ENCODE assay signal across 15 mouse cellular contexts in the genomic region with DNA sequence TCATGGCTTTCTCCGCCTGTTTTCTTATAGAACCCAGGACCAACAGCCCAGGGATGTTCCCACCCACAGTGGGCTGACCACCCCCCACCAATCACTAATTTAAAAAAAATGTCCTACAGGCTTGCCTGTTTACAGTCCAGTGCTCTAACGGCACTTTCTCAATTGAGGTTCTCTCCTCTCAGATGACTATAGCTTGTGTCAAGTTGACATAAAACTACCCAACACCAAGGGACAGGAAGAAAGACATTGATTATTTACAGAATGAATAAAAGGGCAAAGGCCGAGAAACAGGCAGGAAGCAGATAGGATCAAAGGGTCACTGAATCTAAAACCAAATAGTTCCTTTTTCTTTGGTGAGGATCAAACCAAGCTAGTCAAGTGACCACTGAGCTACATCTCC. TPM values are rescaled to one million over a fixed set of nuclear protein-coding genes. Genes with fewer than 3 reads are reported as not detected.
A peak's percentile ranks its signal among the peaks of the same experiment; 100 is the strongest.
DNase-seq lines count a peak whose midpoint lies in the region; ATAC-seq and TF ChIP-seq lines count a peak whose summit lies in the region.
"Had no signal": no experiment of that assay in that cellular context is flagged by ENCODE, and none has a peak within 500 bp of the region (broad histone marks: within the 10 kb centered on the region; RNA-seq: fewer than 3 reads in every experiment).

No protein-coding gene starts in this region.

- TF ChIP-seq POLR2A in heart, adult 2 months (IDR thresholded peaks at IDR 0.05; ENCODE audit: insufficient read depth, low read depth, low read length): no peak
- TF ChIP-seq POLR2A in limb, embryonic 14.5 days (IDR thresholded peaks at IDR 0.05; ENCODE audit: borderline replicate concordance, extremely low read depth, insufficient read depth, insufficient read length): no peak

- H3K4me1 ChIP-seq in heart, embryonic 13.5 days: peaks cover 48% of the 10 kb centered on the region
- peaks cover 5% of the 10 kb centered on the region for H3K4me1 ChIP-seq in heart, adult 2 months (ENCODE audit: control insufficient read depth, insufficient read depth, low read length)
- peaks cover 42% of the 10 kb centered on the region for H3K4me1 ChIP-seq in neural tube, embryonic 13.5 days (replicated peaks)
- peaks cover 37% of the 10 kb centered on the region for H3K4me1 ChIP-seq in limb, embryonic 14.5 days (ENCODE audit: control insufficient read depth, insufficient read depth, low read length)

- H3K9ac ChIP-seq in heart, embryonic 13.5 days: no peak overlapping the region
- no peak overlapping the region for H3K9ac ChIP-seq in heart, adult 2 months (ENCODE audit: low read depth, low read length)
- H3K9ac ChIP-seq in neural tube, embryonic 13.5 days: no peak overlapping the region
- no peak overlapping the region for H3K9ac ChIP-seq in limb, embryonic 14.5 days (ENCODE audit: low read depth, low read length, severe bottlenecking)
- H3K9ac ChIP-seq: hindbrain, embryonic 13.5 days; midbrain, embryonic 13.5 days; neural tube, embryonic 15.5 days had no signal

- H3K27me3 ChIP-seq in heart, embryonic 13.5 days (replicated peaks): no peaks in the 10 kb centered on the region
- H3K27me3 ChIP-seq in heart, adult 2 months (ENCODE audit: control insufficient read depth, insufficient read depth, low read length): no peaks in the 10 kb centered on the region
- no peaks in the 10 kb centered on the region for H3K27me3 ChIP-seq in neural tube, embryonic 13.5 days
- no peaks in the 10 kb centered on the region for H3K27me3 ChIP-seq in limb, embryonic 14.5 days (ENCODE audit: control insufficient read depth, insufficient read depth, low read length)
- H3K27me3 ChIP-seq: hindbrain, embryonic 13.5 days; midbrain, embryonic 13.5 days; neural tube, embryonic 15.5 days had no signal

- ATAC-seq in heart, embryonic 13.5 days (ENCODE audit: extremely low read depth, insufficient number of reproducible peaks, low FRiP score, low TSS enrichment): no peak
- ATAC-seq in neural tube, embryonic 13.5 days (ENCODE audit: low read depth): no peak
- ATAC-seq in limb, embryonic 14.5 days (ENCODE audit: low FRiP score, low read depth): no peak
- ATAC-seq: CD4-positive, CD25-positive, alpha-beta regulatory T cell, adult 4 months; midbrain, embryonic 13.5 days had no signal

- H3K9me3 ChIP-seq in heart, embryonic 13.5 days: peaks cover under 1% of the 10 kb centered on the region
- 0 out of 2 replicates have a peak, but pooled peaks cover 5% of the 10 kb centered on the region for H3K9me3 ChIP-seq in neural tube, embryonic 13.5 days
- peaks cover 3% of the 10 kb centered on the region; the same call in 1 of the 2 replicates for H3K9me3 ChIP-seq in limb, embryonic 14.5 days (ENCODE audit: control insufficient read depth, low read length)
- H3K9me3 ChIP-seq: hindbrain, embryonic 13.5 days; neural tube, embryonic 15.5 days had no signal

- H3K36me3 ChIP-seq in heart, embryonic 13.5 days: no peaks in the 10 kb centered on the region
- H3K36me3 ChIP-seq in heart, adult 2 months (ENCODE audit: control insufficient read depth, insufficient read depth, low read length): no peaks in the 10 kb centered on the region; the same call in 1 of the 2 replicates
- no peaks in the 10 kb centered on the region for H3K36me3 ChIP-seq in neural tube, embryonic 13.5 days
- H3K36me3 ChIP-seq in limb, embryonic 14.5 days (ENCODE audit: control insufficient read depth, insufficient read depth, low read length): no peaks in the 10 kb centered on the region
- H3K36me3 ChIP-seq: hindbrain, embryonic 13.5 days; midbrain, embryonic 13.5 days; neural tube, embryonic 15.5 days had no signal

- H3K4me3 ChIP-seq in heart, embryonic 13.5 days: no peak overlapping the region
- H3K4me3 ChIP-seq in heart, adult 2 months: no peak overlapping the region
- H3K4me3 ChIP-seq in neural tube, embryonic 13.5 days: no peak overlapping the region
- no peak overlapping the region for H3K4me3 ChIP-seq in limb, embryonic 14.5 days (replicated peaks; ENCODE audit: low read length)
- H3K4me3 ChIP-seq: hindbrain, embryonic 13.5 days; midbrain, embryonic 13.5 days; neural tube, embryonic 15.5 days had no signal

- no peak for DNase-seq in heart, adult 2 months
- DNase-seq in neural tube, embryonic 10.5 days (ENCODE audit: extremely low spot score, low spot score): no peak
- no peak for DNase-seq in limb, embryonic 14.5 days (ENCODE audit: low spot score)
- DNase-seq in thymus, postnatal 14 days: no peak
- no peak for DNase-seq in frontal cortex, postnatal 25 days (ENCODE audit: low spot score in 2 of 2)
- DNase-seq: cerebellum, postnatal 36 days; gastrocnemius, postnatal 14 days; kidney, adult 9 months; thymus, postnatal 4 days had no signal

- TF ChIP-seq EP300 in heart, adult 2 months (IDR thresholded peaks at IDR 0.05; ENCODE audit: insufficient read depth, low read depth, low read length): no peak

- H3K79me2 ChIP-seq in heart, adult 2 months (replicated peaks; ENCODE audit: control insufficient read depth, insufficient read depth, low read length): no peaks in the 10 kb centered on the region

- intact Hi-C loops in heart, adult 2 months (cut with DNase I): no loop called here

- TF ChIP-seq CTCF in heart, adult 2 months (IDR thresholded peaks at IDR 0.05): no peak

- WGBS in heart, embryonic 13.5 days: 64% methylated on average over 3 of the region's 3 CpGs
- WGBS in heart, adult 2 months: 81% methylated on average over 3 of the region's 3 CpGs
- WGBS in neural tube, embryonic 13.5 days: 50% methylated on average over 3 of the region's 3 CpGs
- 50% methylated on average over 3 of the region's 3 CpGs for WGBS in limb, embryonic 14.5 days

- no peak overlapping the region for H3K4me2 ChIP-seq in heart, embryonic 13.5 days
- no peak overlapping the region for H3K4me2 ChIP-seq in neural tube, embryonic 13.5 days
- H3K4me2 ChIP-seq in limb, embryonic 14.5 days (replicated peaks; ENCODE audit: low read depth, low read length, severe bottlenecking): no peak overlapping the region
- H3K4me2 ChIP-seq: hindbrain, embryonic 13.5 days; midbrain, embryonic 13.5 days; neural tube, embryonic 15.5 days had no signal

- H3K27ac ChIP-seq in heart, embryonic 13.5 days (replicated peaks): peak overlapping the region; percentile 80
- H3K27ac ChIP-seq in heart, adult 2 months: no peak overlapping the region
- peak overlapping the region; percentile 57 for H3K27ac ChIP-seq in neural tube, embryonic 13.5 days (replicated peaks)
- H3K27ac ChIP-seq in limb, embryonic 14.5 days (replicated peaks; ENCODE audit: low read depth, low read length): peak overlapping the region; percentile 41; the same call in 1 of the 2 replicates
- H3K27ac ChIP-seq: midbrain, embryonic 13.5 days had no signal

RNA-seq across cellular contexts. Expression of gene Tlr1, which starts 54.1 kb away (rescaled TPM):
- polyA plus RNA-seq in heart, embryonic 13.5 days (2015; fragmentation: Nextera tagmentation; extraction: Ambion mirVana): 0.47 and 0.59 TPM in 2 replicates
- total RNA-seq in heart, adult 2 months (2021): under 1 TPM; 0.32 to 0.63 TPM
- polyA plus RNA-seq in heart, adult 2 months (2012; rRNA removed): 1.00 and 1.0 TPM in 2 replicates
- 0.60 and 1.2 TPM in 2 replicates for polyA plus RNA-seq in neural tube, embryonic 13.5 days (2015; fragmentation: Nextera tagmentation; extraction: Ambion mirVana)
- 2.2 TPM in 2 replicates for polyA plus RNA-seq in limb, embryonic 14.5 days (2012; rRNA removed)
- 1.0 and 1.8 TPM in 2 replicates for polyA plus RNA-seq in limb, embryonic 14.5 days (2014; fragmentation: Nextera tagmentation; extraction: Ambion mirVana)
